Mouse (Mus musculus): ENCODE measurements at regions not wholly inside any gene's neighbourhood (a gene's known extent, or its start where the extent isn't known, plus 50 kb on each side); places are given as distances from the start of the nearest gene placed in this dataset.

DNA sequence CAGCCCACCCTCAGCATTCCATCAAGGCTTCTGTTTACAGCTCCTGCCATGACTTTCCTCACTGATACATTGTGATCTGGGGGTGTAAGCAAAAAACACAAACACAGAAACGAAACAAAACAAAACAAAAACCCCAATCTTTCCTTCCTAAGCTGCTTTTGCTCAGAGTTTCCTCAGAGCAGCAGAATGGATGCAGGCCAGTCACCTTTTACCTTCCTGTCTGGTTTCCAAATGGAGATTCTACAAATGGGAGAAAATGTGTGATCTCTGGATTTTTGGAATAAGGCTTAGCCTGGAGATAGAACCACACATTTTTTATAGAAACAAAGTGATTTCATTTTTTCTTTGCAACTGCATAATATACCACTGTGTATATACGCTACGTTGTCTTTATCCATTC, 204.8 kb downstream of the Plk2 start:
- H3K27me3 ChIP-seq (replicated peaks; ENCODE audit: control insufficient read depth, insufficient read depth, low read length) = no peaks in the 10 kb centered on the region
- no peak overlapping the region for H3K4me2 ChIP-seq (ENCODE audit: low read depth, low read length)
- H3K36me3 ChIP-seq (ENCODE audit: control insufficient read depth, insufficient read depth, low read length) = no peaks in the 10 kb centered on the region
- H3K9me3 ChIP-seq (ENCODE audit: control insufficient read depth, low read length) = no peaks in the 10 kb centered on the region
- no peak overlapping the region for H3K4me3 ChIP-seq (ENCODE audit: low read depth, low read length)
- ATAC-seq (ENCODE audit: low read depth) = no peak
- H3K9ac ChIP-seq (ENCODE audit: low read depth, low read length) = no peak overlapping the region
- WGBS = 77% methylated on average over 3 of the region's 3 CpGs
- no peak overlapping the region for H3K27ac ChIP-seq (replicated peaks; ENCODE audit: low read depth, low read length)
- no peaks in the 10 kb centered on the region for H3K4me1 ChIP-seq (ENCODE audit: control insufficient read depth, insufficient read depth, low read length)
- DNase-seq (ENCODE audit: low spot score) = no peak

DNA sequence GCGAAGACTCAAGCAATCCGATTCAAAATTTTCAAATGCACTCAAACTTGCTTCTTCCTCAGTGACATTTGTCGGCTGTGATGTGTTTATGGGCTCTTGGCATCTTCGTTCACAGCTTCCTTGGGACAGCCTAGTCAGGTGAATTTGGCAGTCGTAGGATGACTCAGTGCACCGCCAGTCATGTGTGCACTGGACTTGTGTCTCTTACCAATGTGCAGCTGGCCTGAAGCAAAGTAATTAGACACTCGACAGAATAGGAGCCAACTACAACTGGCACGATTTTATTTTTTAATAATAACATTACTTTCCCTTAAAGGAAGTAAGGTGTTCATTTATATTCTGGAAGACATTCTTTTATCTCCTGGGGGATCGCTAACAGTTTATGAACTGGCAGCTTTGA, 205.5 kb downstream of the Plk2 start:
- Histone ChIP-seq H3K4me2 (ENCODE audit: low read depth, low read length) (no peak overlapping the region), H3K9me3 (ENCODE audit: control insufficient read depth, low read length) (no peaks in the 10 kb centered on the region), H3K9ac (ENCODE audit: low read depth, low read length) (no peak overlapping the region), H3K27me3 (replicated peaks; ENCODE audit: control insufficient read depth, insufficient read depth, low read length) (no peaks in the 10 kb centered on the region), H3K27ac (replicated peaks; ENCODE audit: low read depth, low read length) (no peak overlapping the region), H3K4me3 (ENCODE audit: low read depth, low read length) (no peak overlapping the region), H3K36me3 (ENCODE audit: control insufficient read depth, insufficient read depth, low read length) (no peaks in the 10 kb centered on the region), H3K4me1 (ENCODE audit: control insufficient read depth, insufficient read depth, low read length) (no peaks in the 10 kb centered on the region)
- ATAC-seq (ENCODE audit: low read depth) (no peak), DNase-seq (ENCODE audit: low spot score) (no peak)
- 76% methylated on average over 9 of the region's 9 CpGs for WGBS

GRCm38 (mm10) chr13:110601352-110601751, 206.5 kb downstream of the Plk2 start:
- DNase-seq (ENCODE audit: low spot score) (peak; percentile 72), ATAC-seq (ENCODE audit: low read depth) (peak; percentile 47; the same call in 1 of the 2 replicates)
- WGBS = 45% methylated on average over 5 of the region's 5 CpGs
- Histone ChIP-seq H3K27me3 (replicated peaks; ENCODE audit: control insufficient read depth, insufficient read depth, low read length) (no peaks in the 10 kb centered on the region), H3K27ac (replicated peaks; ENCODE audit: low read depth, low read length) (no peak overlapping the region), H3K36me3 (ENCODE audit: control insufficient read depth, insufficient read depth, low read length) (no peaks in the 10 kb centered on the region), H3K9ac (ENCODE audit: low read depth, low read length) (no peak overlapping the region), H3K4me2 (ENCODE audit: low read depth, low read length) (no peak overlapping the region), H3K9me3 (ENCODE audit: control insufficient read depth, low read length) (no peaks in the 10 kb centered on the region), H3K4me1 (ENCODE audit: control insufficient read depth, insufficient read depth, low read length) (no peaks in the 10 kb centered on the region), H3K4me3 (ENCODE audit: low read depth, low read length) (no peak overlapping the region)

GRCm38 (mm10) chr13:110601840-110602239, 207.0 kb downstream of the Plk2 start:
- Histone ChIP-seq H3K27ac (replicated peaks; ENCODE audit: low read depth, low read length) (no peak overlapping the region), H3K36me3 (ENCODE audit: control insufficient read depth, insufficient read depth, low read length) (no peaks in the 10 kb centered on the region), H3K4me1 (ENCODE audit: control insufficient read depth, insufficient read depth, low read length) (no peaks in the 10 kb centered on the region), H3K9ac (ENCODE audit: low read depth, low read length) (no peak overlapping the region), H3K4me3 (ENCODE audit: low read depth, low read length) (no peak overlapping the region), H3K27me3 (replicated peaks; ENCODE audit: control insufficient read depth, insufficient read depth, low read length) (no peaks in the 10 kb centered on the region), H3K9me3 (ENCODE audit: control insufficient read depth, low read length) (no peaks in the 10 kb centered on the region), H3K4me2 (ENCODE audit: low read depth, low read length) (no peak overlapping the region)
- WGBS = 80% methylated on average over 6 of the region's 6 CpGs
- DNase-seq (ENCODE audit: low spot score) = no peak
- no peak; the same call in 1 of the 2 replicates for ATAC-seq (ENCODE audit: low read depth)

GRCm38 (mm10) chr13:110602894-110603293, 208.0 kb downstream of the Plk2 start:
- Histone ChIP-seq H3K9me3 (ENCODE audit: control insufficient read depth, low read length) (no peaks in the 10 kb centered on the region), H3K4me2 (ENCODE audit: low read depth, low read length) (no peak overlapping the region), H3K27ac (replicated peaks; ENCODE audit: low read depth, low read length) (no peak overlapping the region), H3K36me3 (ENCODE audit: control insufficient read depth, insufficient read depth, low read length) (no peaks in the 10 kb centered on the region), H3K4me3 (ENCODE audit: low read depth, low read length) (no peak overlapping the region), H3K9ac (ENCODE audit: low read depth, low read length) (no peak overlapping the region), H3K27me3 (replicated peaks; ENCODE audit: control insufficient read depth, insufficient read depth, low read length) (no peaks in the 10 kb centered on the region), H3K4me1 (ENCODE audit: control insufficient read depth, insufficient read depth, low read length) (no peaks in the 10 kb centered on the region)
- DNase-seq (ENCODE audit: low spot score) (no peak), ATAC-seq (ENCODE audit: low read depth) (no peak)
- WGBS = 89% methylated on average over 1 of the region's 1 CpGs

- WGBS = 88% methylated on average over 6 of the region's 6 CpGs
- H3K4me2 ChIP-seq (ENCODE audit: low read depth, low read length) = no peak overlapping the region
- DNase-seq (ENCODE audit: low spot score) (no peak), ATAC-seq (ENCODE audit: low read depth) (no peak)
- H3K4me1 ChIP-seq (ENCODE audit: control insufficient read depth, insufficient read depth, low read length) = no peaks in the 10 kb centered on the region
- no peak overlapping the region for H3K9ac ChIP-seq (ENCODE audit: low read depth, low read length)
- no peaks in the 10 kb centered on the region for H3K9me3 ChIP-seq (ENCODE audit: control insufficient read depth, low read length)
- no peak overlapping the region for H3K27ac ChIP-seq (replicated peaks; ENCODE audit: low read depth, low read length)
- no peaks in the 10 kb centered on the region for H3K27me3 ChIP-seq (replicated peaks; ENCODE audit: control insufficient read depth, insufficient read depth, low read length)
- H3K4me3 ChIP-seq (ENCODE audit: low read depth, low read length) = no peak overlapping the region
- no peaks in the 10 kb centered on the region for H3K36me3 ChIP-seq (ENCODE audit: control insufficient read depth, insufficient read depth, low read length)
Measured at GRCm38 (mm10) chr13:110619010-110619409, 224.2 kb downstream of the Plk2 start.

GRCm38 (mm10) chr13:110627136-110627535, 232.3 kb downstream of the Plk2 start:
- no peaks in the 10 kb centered on the region for H3K36me3 ChIP-seq (ENCODE audit: control insufficient read depth, insufficient read depth, low read length)
- H3K27ac ChIP-seq (replicated peaks; ENCODE audit: low read depth, low read length) = no peak overlapping the region
- H3K4me1 ChIP-seq (ENCODE audit: control insufficient read depth, insufficient read depth, low read length) = no peaks in the 10 kb centered on the region
- H3K4me2 ChIP-seq (ENCODE audit: low read depth, low read length) = no peak overlapping the region
- no peak overlapping the region for H3K4me3 ChIP-seq (ENCODE audit: low read depth, low read length)
- DNase-seq (ENCODE audit: low spot score) = peak; percentile 32
- H3K9ac ChIP-seq (ENCODE audit: low read depth, low read length) = no peak overlapping the region
- WGBS = 58% methylated on average over 6 of the region's 6 CpGs
- no peaks in the 10 kb centered on the region for H3K27me3 ChIP-seq (replicated peaks; ENCODE audit: control insufficient read depth, insufficient read depth, low read length)
- 0 out of 2 replicates have a peak, but pooled peaks have one; percentile 41 for ATAC-seq (ENCODE audit: low read depth)
- no peaks in the 10 kb centered on the region for H3K9me3 ChIP-seq (ENCODE audit: control insufficient read depth, low read length)

- Histone ChIP-seq H3K4me1 (ENCODE audit: control insufficient read depth, insufficient read depth, low read length) (no peaks in the 10 kb centered on the region), H3K4me3 (ENCODE audit: low read depth, low read length) (no peak overlapping the region), H3K27ac (replicated peaks; ENCODE audit: low read depth, low read length) (no peak overlapping the region), H3K9me3 (ENCODE audit: control insufficient read depth, low read length) (no peaks in the 10 kb centered on the region), H3K27me3 (replicated peaks; ENCODE audit: control insufficient read depth, insufficient read depth, low read length) (no peaks in the 10 kb centered on the region), H3K9ac (ENCODE audit: low read depth, low read length) (no peak overlapping the region), H3K36me3 (ENCODE audit: control insufficient read depth, insufficient read depth, low read length) (no peaks in the 10 kb centered on the region), H3K4me2 (ENCODE audit: low read depth, low read length) (no peak overlapping the region)
- no peak for ATAC-seq (ENCODE audit: low read depth)
- DNase-seq (ENCODE audit: low spot score) = no peak
- WGBS = 76% methylated on average over 9 of the region's 9 CpGs
Measured at GRCm38 (mm10) chr13:110627732-110628131, 232.9 kb downstream of the Plk2 start.

- Histone ChIP-seq H3K27ac (replicated peaks; ENCODE audit: low read depth, low read length) (no peak overlapping the region), H3K4me3 (ENCODE audit: low read depth, low read length) (no peak overlapping the region), H3K27me3 (replicated peaks; ENCODE audit: control insufficient read depth, insufficient read depth, low read length) (no peaks in the 10 kb centered on the region), H3K36me3 (ENCODE audit: control insufficient read depth, insufficient read depth, low read length) (no peaks in the 10 kb centered on the region), H3K9ac (ENCODE audit: low read depth, low read length) (no peak overlapping the region), H3K9me3 (ENCODE audit: control insufficient read depth, low read length) (no peaks in the 10 kb centered on the region), H3K4me2 (ENCODE audit: low read depth, low read length) (no peak overlapping the region), H3K4me1 (ENCODE audit: control insufficient read depth, insufficient read depth, low read length) (no peaks in the 10 kb centered on the region)
- no peak for DNase-seq (ENCODE audit: low spot score)
- 84% methylated on average over 1 of the region's 1 CpGs for WGBS
- no peak for ATAC-seq (ENCODE audit: low read depth)
Measured at GRCm38 (mm10) chr13:110628201-110628600, 233.4 kb downstream of the Plk2 start.
